Mouse (Mus musculus) heart, postnatal 0 days (tissue): Measurements from ENCODE around the gene Slc30a3. TPM values are rescaled to one million over a fixed set of nuclear protein-coding genes. Genes with fewer than 3 reads are reported as not detected.
"Not testable (repeated sequence)": the region's sequence is repeated elsewhere in the genome, so short reads cannot be mapped to it uniquely, and the experiment has no call there.

ENCODE experiments used
- ATAC-seq: fragments of 200-750 bp; cut with Nextera tagmentation; 2 replicates; pipeline ENCODE4 v1.8.0; 2017; ENCODE audit warnings: low read depth, moderate number of reproducible peaks, moderate library complexity; ENCODE audit not compliant: insufficient read depth
- DNase-seq: peaks from one replicate; pipeline ENCODE4 v3.0.0-alpha.2; 2016; ENCODE audit warnings: low spot score
- H3K27ac ChIP-seq: fragments of 300-500 bp; sonication (generic); 2 replicates; pipeline ENCODE4 v1.5.1; 2014; ENCODE audit warnings: low read depth, mild to moderate bottlenecking
- H3K27me3 ChIP-seq: fragments of 300-500 bp; sonication (generic); 2 replicates; pipeline ENCODE4 v1.6.1; 2014; ENCODE audit warnings: low read length, mixed read lengths; ENCODE audit not compliant: control insufficient read depth, insufficient read depth
- H3K36me3 ChIP-seq: fragments of 300-500 bp; sonication (generic); replicated peaks from 2 replicates; pipeline ENCODE4 v1.6.1; 2014; ENCODE audit warnings: low read length, mixed read lengths; ENCODE audit not compliant: control insufficient read depth, insufficient read depth
- H3K4me1 ChIP-seq: fragments of 300-500 bp; sonication (generic); 2 replicates; pipeline ENCODE4 v1.6.1; 2014; ENCODE audit warnings: antibody characterized with exemption; ENCODE audit not compliant: control insufficient read depth, insufficient read depth
- H3K4me2 ChIP-seq: fragments of 300-500 bp; sonication (generic); 2 replicates; pipeline ENCODE4 v1.6.1; 2014; ENCODE audit warnings: low read depth, mild to moderate bottlenecking, low read length, moderate library complexity
- H3K4me3 ChIP-seq: fragments of 300-500 bp; sonication (generic); 2 replicates; pipeline ENCODE4 v1.5.1; 2014; ENCODE audit warnings: low read depth, low read length
- H3K9ac ChIP-seq: fragments of 300-500 bp; sonication (generic); replicated peaks from 2 replicates; pipeline ENCODE4 v1.6.1; 2014; ENCODE audit warnings: low read depth, low read length, mixed read lengths
- H3K9me3 ChIP-seq: fragments of 300-500 bp; sonication (generic); replicated peaks from 2 replicates; pipeline ENCODE4 v1.6.1; 2016; ENCODE audit warnings: low read length; ENCODE audit not compliant: control insufficient read depth
- CTCF ChIP-seq: IDR thresholded peaks from 2 replicates; pipeline ENCODE4 v1.5.1; 2016; ENCODE audit warnings: antibody characterized with exemption, control low read depth, low read depth
- EP300 ChIP-seq: IDR thresholded peaks from 2 replicates; pipeline ENCODE4 v1.6.1; 2016; ENCODE audit warnings: antibody characterized with exemption, low read depth
- WGBS: fragments of 180-500 bp; shearing (Covaris S2); extraction: QIAGEN DNeasy Blood & Tissue Kit; methylation state at CpG from one replicate; pipeline ENCODE4 v1.1.7; 2014; 5-methylcytosine and 5-hydroxymethylcytosine counted together
- polyA plus RNA-seq: library from polyadenylated mRNA; unstranded; fragments of >200 nt; fragmentation: Nextera tagmentation; extraction: Ambion mirVana; gene quantifications from 2 replicates; pipeline ENCODE4 v1.2.1, GENCODE M21; 2015
- total RNA-seq: library from RNA; depleted of rRNA; stranded (reverse); fragments of >200 nt; gene quantifications from 2 replicates; pipeline ENCODE4 v1.2.3, GENCODE M21; 2014; ENCODE audit warnings: low replicate concordance; rRNA removed

The Slc30a3 gene
- total and polyA plus RNA-seq, 2 experiments from 2014 or later: 0.08 TPM; not detected in 1

GRCm38 (mm10) chr5:31038171-31038845 lies 69.7 kb downstream of the Slc30a3 start:
- TF ChIP-seq EP300 (no peak), CTCF (no peak)

GRCm38 (mm10) chr5:31036556-31036955 lies 71.5 kb downstream of the Slc30a3 start:
- not testable (repeated sequence) for H3K9me3 ChIP-seq, DNase-seq, H3K9ac ChIP-seq, H3K4me1 ChIP-seq, H3K27me3 ChIP-seq, H3K4me3 ChIP-seq, ATAC-seq, H3K4me2 ChIP-seq, H3K27ac ChIP-seq
- 85% methylated on average over 11 of the region's 11 CpGs for WGBS
- H3K36me3 ChIP-seq: peaks cover 28% of the 10 kb centered on the region

More at GRCm38 (mm10) chr5:31038171-31038845, 69.7 kb downstream of the Slc30a3 start:
- Histone ChIP-seq H3K27me3 (no peaks in the 10 kb centered on the region), H3K4me3 (no peak overlapping the region), H3K4me1 (no peaks in the 10 kb centered on the region), H3K4me2 (no peak overlapping the region), H3K27ac (no peak overlapping the region), H3K9ac (no peak overlapping the region), H3K9me3 (no peaks in the 10 kb centered on the region), H3K36me3 (peaks cover 42% of the 10 kb centered on the region)
- ATAC-seq (no peak), DNase-seq (no peak)
- 86% methylated on average over 7 of the region's 7 CpGs for WGBS

Other genes starting within 250 kb of the Slc30a3 start
- 58.8 and 70.6 TPM in 2 replicates for gene Tmem214, start 240.2 kb downstream of the Slc30a3 start, total RNA-seq
- 48.0 and 49.6 TPM in 2 replicates for gene Tmem214, start 240.2 kb downstream of the Slc30a3 start, polyA plus RNA-seq
- 18.1 and 28.2 TPM in 2 replicates for gene Agbl5, start 219.5 kb downstream of the Slc30a3 start, total RNA-seq
- gene Agbl5, start 219.5 kb downstream of the Slc30a3 start, polyA plus RNA-seq: 4.2 and 4.9 TPM in 2 replicates
- gene Ost4, start 200.4 kb downstream of the Slc30a3 start, total RNA-seq: 201 and 280 TPM in 2 replicates
- gene Ost4, start 200.4 kb downstream of the Slc30a3 start, polyA plus RNA-seq: 334 and 356 TPM in 2 replicates
- 63.5 and 64.5 TPM in 2 replicates for gene Emilin1, start 194.8 kb downstream of the Slc30a3 start, total RNA-seq
- gene Emilin1, start 194.8 kb downstream of the Slc30a3 start, polyA plus RNA-seq: 68.3 and 70.4 TPM in 2 replicates
- gene Khk, start 186.8 kb downstream of the Slc30a3 start, total RNA-seq: 11.8 and 15.0 TPM in 2 replicates
- 16.2 and 18.5 TPM in 2 replicates for gene Khk, start 186.8 kb downstream of the Slc30a3 start, polyA plus RNA-seq
- 0.77 and 3.0 TPM in 2 replicates for gene Cgref1, start 162.6 kb downstream of the Slc30a3 start, total RNA-seq
- 1.1 and 1.2 TPM in 2 replicates for gene Cgref1, start 162.6 kb downstream of the Slc30a3 start, polyA plus RNA-seq
- gene Preb, start 147.9 kb downstream of the Slc30a3 start, total RNA-seq: 20.8 and 40.0 TPM in 2 replicates
- 54.3 and 64.3 TPM in 2 replicates for gene Preb, start 147.9 kb downstream of the Slc30a3 start, polyA plus RNA-seq
- not detected in 2 replicates for gene Tcf23, start 139.6 kb downstream of the Slc30a3 start, total RNA-seq
- 0.15 and 0.21 TPM in 2 replicates for gene Tcf23, start 139.6 kb downstream of the Slc30a3 start, polyA plus RNA-seq
- 141 and 177 TPM in 2 replicates for gene Atraid, start 59.9 kb downstream of the Slc30a3 start, total RNA-seq
- 166 and 176 TPM in 2 replicates for gene Atraid, start 59.9 kb downstream of the Slc30a3 start, polyA plus RNA-seq
- gene Slc5a6, start 59.3 kb downstream of the Slc30a3 start, total RNA-seq: 7.1 and 7.7 TPM in 2 replicates
- 5.2 and 5.5 TPM in 2 replicates for gene Slc5a6, start 59.3 kb downstream of the Slc30a3 start, polyA plus RNA-seq
- gene Cad, start 53.5 kb downstream of the Slc30a3 start, total RNA-seq: 24.6 and 74.6 TPM in 2 replicates
- 5.4 and 5.7 TPM in 2 replicates for gene Cad, start 53.5 kb downstream of the Slc30a3 start, polyA plus RNA-seq
- not detected in 2 replicates for gene Dnajc5g, start 2.0 kb downstream of the Slc30a3 start, total RNA-seq
- gene Dnajc5g, start 2.0 kb downstream of the Slc30a3 start, polyA plus RNA-seq: not detected in 2 replicates
- 4.2 and 8.8 TPM in 2 replicates for gene Trim54, start 8.5 kb upstream of the Slc30a3 start, total RNA-seq
- 16.4 and 16.5 TPM in 2 replicates for gene Trim54, start 8.5 kb upstream of the Slc30a3 start, polyA plus RNA-seq
- not detected in 2 replicates for gene Ucn, start 30.6 kb upstream of the Slc30a3 start, total RNA-seq
- gene Ucn, start 30.6 kb upstream of the Slc30a3 start, polyA plus RNA-seq: not detected in 2 replicates
- gene Mpv17, start 46.0 kb upstream of the Slc30a3 start, total RNA-seq: 157 and 202 TPM in 2 replicates
- 80.1 and 83.0 TPM in 2 replicates for gene Mpv17, start 46.0 kb upstream of the Slc30a3 start, polyA plus RNA-seq
- 6.6 and 9.9 TPM in 2 replicates for gene Gm29609, start 71.7 kb upstream of the Slc30a3 start, total RNA-seq
- gene Gm29609, start 71.7 kb upstream of the Slc30a3 start, polyA plus RNA-seq: 0.80 and 1.1 TPM in 2 replicates
- gene Gtf3c2, start 71.9 kb upstream of the Slc30a3 start, total RNA-seq: 15.7 and 42.7 TPM in 2 replicates
- 18.3 and 20.5 TPM in 2 replicates for gene Gtf3c2, start 71.9 kb upstream of the Slc30a3 start, polyA plus RNA-seq
- 120 and 139 TPM in 2 replicates for gene Snx17, start 85.0 kb upstream of the Slc30a3 start, total RNA-seq
- gene Snx17, start 85.0 kb upstream of the Slc30a3 start, polyA plus RNA-seq: 97.9 and 112 TPM in 2 replicates
- gene Eif2b4, start 85.2 kb upstream of the Slc30a3 start, total RNA-seq: 27.1 and 36.7 TPM in 2 replicates
- 60.2 and 60.7 TPM in 2 replicates for gene Eif2b4, start 85.2 kb upstream of the Slc30a3 start, polyA plus RNA-seq
- gene Zfp513, start 94.1 kb upstream of the Slc30a3 start, total RNA-seq: 2.9 and 30.7 TPM in 2 replicates
- gene Zfp513, start 94.1 kb upstream of the Slc30a3 start, polyA plus RNA-seq: 2.9 and 3.4 TPM in 2 replicates
- gene Ppm1g, start 112.5 kb upstream of the Slc30a3 start, total RNA-seq: 48.7 and 51.7 TPM in 2 replicates
- gene Ppm1g, start 112.5 kb upstream of the Slc30a3 start, polyA plus RNA-seq: 61.0 and 68.0 TPM in 2 replicates
- 120 and 124 TPM in 2 replicates for gene Nrbp1, start 132.6 kb upstream of the Slc30a3 start, total RNA-seq
- gene Nrbp1, start 132.6 kb upstream of the Slc30a3 start, polyA plus RNA-seq: 100 and 104 TPM in 2 replicates
- not detected in 2 replicates for gene Gm9970, start 133.0 kb upstream of the Slc30a3 start, total RNA-seq
- 0.70 and 1.1 TPM in 2 replicates for gene Gm9970, start 133.0 kb upstream of the Slc30a3 start, polyA plus RNA-seq
- gene Krtcap3, start 143.5 kb upstream of the Slc30a3 start, total RNA-seq: 2.0 and 2.6 TPM in 2 replicates
- 1.7 and 2.7 TPM in 2 replicates for gene Krtcap3, start 143.5 kb upstream of the Slc30a3 start, polyA plus RNA-seq
- 30.3 and 40.9 TPM in 2 replicates for gene Ift172, start 182.9 kb upstream of the Slc30a3 start, total RNA-seq
- gene Ift172, start 182.9 kb upstream of the Slc30a3 start, polyA plus RNA-seq: 14.6 and 16.5 TPM in 2 replicates
- gene Fndc4, start 187.8 kb upstream of the Slc30a3 start, total RNA-seq: 21.2 and 27.4 TPM in 2 replicates
- gene Fndc4, start 187.8 kb upstream of the Slc30a3 start, polyA plus RNA-seq: 5.4 and 6.2 TPM in 2 replicates
- gene Gckr, start 189.2 kb upstream of the Slc30a3 start, total RNA-seq: 0.12 TPM in 1 of 2 replicates, not detected in the other
- gene Gckr, start 189.2 kb upstream of the Slc30a3 start, polyA plus RNA-seq: 0.04 TPM in 1 of 2 replicates, not detected in the other